Mouse (Mus musculus): ENCODE data around the gene Kpna1.

Kpna1 gene

DNA sequence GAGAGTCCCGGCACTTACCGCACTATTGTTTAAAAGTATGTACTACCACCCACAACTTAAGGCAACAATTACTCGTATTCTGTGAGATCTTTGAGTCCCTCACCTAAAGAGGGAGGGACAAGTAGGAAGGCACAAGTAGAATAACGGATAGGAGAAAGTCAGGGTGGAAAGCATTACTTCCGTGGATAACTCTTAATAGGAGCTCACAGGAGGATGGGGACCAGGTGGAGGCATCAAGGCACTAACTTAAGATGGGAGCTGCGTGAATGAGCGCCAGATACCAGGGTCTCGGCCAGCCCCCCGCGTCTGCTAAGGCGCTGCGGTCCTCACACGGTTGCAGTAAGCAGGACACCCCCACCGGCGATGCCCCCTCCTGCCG is 92.5 kb downstream of the Kpna1 start:
- no peak for DNase-seq (ENCODE audit: low spot score)

DNA sequence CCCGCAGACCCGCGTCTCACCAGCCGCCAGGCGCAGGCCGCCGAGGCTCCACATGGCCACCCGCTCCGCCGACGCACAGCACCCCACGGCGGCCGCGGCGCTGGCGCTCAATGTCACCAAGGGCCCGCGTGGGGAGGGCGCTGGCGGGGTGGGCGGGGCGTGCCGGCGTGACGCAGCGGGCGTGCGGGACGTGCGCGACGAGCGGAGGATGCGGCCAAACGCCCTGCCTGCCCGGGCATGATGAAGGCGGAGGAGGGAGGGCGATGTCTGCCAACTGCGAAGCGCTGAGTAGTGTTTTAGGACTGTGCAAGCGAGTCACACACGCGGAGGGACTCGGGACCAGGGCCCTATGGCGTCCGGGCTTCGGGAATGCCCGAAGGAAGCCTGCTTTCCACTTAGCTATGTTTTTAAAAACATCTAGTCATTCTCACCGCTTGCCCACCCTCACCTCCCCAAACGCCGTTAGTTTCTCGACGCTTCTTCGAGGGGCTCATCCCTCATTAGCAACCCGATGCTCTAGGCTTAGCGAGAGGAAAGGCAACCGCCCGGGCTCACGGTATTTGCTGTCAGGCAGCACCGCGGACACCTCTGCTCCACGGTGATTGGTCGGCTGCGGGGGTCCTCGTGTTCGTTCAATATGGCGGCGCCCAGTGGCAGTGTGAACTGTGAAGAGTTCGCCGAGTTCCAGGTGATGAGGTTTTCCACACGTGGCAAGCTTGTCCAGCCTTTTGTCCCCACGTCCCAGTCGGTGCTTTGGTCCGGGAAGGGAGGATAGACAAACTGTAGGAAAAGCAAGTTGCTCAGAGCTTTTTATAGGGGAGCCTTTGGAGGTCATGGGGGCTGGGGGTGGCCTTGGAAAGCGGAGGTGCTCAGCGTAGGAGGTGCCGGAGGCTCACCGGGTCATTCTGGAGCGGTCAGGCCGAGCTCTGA is 93.2 kb downstream of the Kpna1 start, which contains the start of the genes Fam162a and Ccdc58:
Gene Fam162a, minus strand, starts transcription at position 145 of the 930 bp plus-strand sequence.
Gene Ccdc58, plus strand, starts transcription at position 236 of the 930 bp plus-strand sequence.
- DNase-seq (ENCODE audit: low spot score), result peak; percentile 87

DNA sequence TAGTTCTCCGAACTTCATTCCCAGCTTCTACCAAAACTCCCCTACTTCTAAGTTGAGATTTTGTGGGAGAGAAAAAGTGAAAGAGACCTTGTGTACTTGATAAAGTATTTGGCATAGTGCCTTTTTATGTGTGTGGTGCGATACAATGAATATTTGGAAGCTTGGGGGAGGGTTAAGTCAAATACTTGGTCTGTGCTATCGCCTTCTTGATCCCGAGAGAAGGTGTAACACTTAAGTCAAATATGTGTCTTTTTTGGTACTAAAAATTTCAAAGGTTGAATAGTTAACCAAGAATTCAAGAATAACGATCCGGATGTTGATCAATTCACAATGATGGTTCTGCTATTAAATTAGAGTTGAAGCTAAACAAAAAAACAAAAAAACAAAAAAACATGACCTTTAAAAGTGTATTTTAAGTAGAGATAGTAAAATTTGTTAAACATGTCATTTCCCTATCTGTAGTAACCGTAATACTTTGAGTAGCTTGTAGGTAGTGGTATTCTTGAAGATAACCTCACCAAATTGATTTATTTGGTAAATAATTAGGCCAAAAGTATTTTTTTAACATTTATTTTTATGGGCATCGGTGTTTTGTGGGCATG is 94.0 kb downstream of the Kpna1 start:
- DNase-seq (ENCODE audit: low spot score), result no peak

GRCm38 (mm10) chr16:36074772-36075171 is 96.2 kb downstream of the Kpna1 start:
- DNase-seq (ENCODE audit: low spot score), result no peak

DNA sequence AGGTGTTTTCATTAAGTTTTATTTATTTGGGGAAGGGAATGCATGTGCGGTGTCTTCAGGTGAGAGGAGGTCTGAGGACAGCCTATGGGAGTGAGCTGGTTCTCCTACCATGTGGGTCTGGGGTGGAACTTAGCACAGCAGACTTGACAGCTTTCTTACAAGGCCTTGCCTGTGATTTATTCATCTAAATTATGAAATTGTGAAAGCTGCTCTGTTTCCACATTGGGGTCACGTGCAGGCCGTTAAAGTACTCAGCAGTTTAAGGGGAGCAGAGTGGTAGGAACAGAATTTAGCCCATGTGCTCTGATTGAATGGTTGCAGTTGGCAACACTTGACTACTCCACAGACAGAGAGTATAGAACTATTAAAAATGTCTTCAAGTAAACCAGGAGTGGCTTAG is 101.4 kb downstream of the Kpna1 start:
- DNase-seq (ENCODE audit: low spot score), result no peak

All from spleen, adult 12 weeks (tissue).